Mouse (Mus musculus) MEL (cell line): ENCODE data around the gene Pcyt1b. TPM values are rescaled to one million over a fixed set of nuclear protein-coding genes. Genes with fewer than 3 reads are reported as not detected.

ENCODE experiments used
- DNase-seq: peaks from one replicate; pipeline ENCODE4 v3.0.0; 2011; ENCODE audit warnings: low read depth, low spot score
- H3K27ac ChIP-seq: 2 replicates; pipeline ENCODE4 v1.5.1; 2012; ENCODE audit warnings: low read depth, mild to moderate bottlenecking, control low read depth, low read length, moderate library complexity; ENCODE audit not compliant: control insufficient read depth
- H3K27me3 ChIP-seq, 2 experiments: fragments of 150-350 bp in 1 of 2; sonication (generic) in 1 of 2; 2 replicates each; pipeline ENCODE4 v1.6.1; 2012; ENCODE audit warnings: low read length in 2 of 2, mild to moderate bottlenecking in 2 of 2, improper control_type of control experiment in 1 of 2, moderate library complexity in 1 of 2; ENCODE audit not compliant: insufficient read depth in 2 of 2, control insufficient read depth in 1 of 2
- H3K36me3 ChIP-seq, 2 experiments: 2 replicates each; pipeline ENCODE4 v1.6.1; 2012 to 2014; ENCODE audit warnings: low read length in 2 of 2, improper control_type of control experiment in 1 of 2, inconsistent platforms in 1 of 2, mild to moderate bottlenecking in 1 of 2; ENCODE audit not compliant: insufficient read depth in 2 of 2, control insufficient read depth in 1 of 2
- H3K4me1 ChIP-seq, 2 experiments: fragments of 150-350 bp in 1 of 2; sonication (generic) in 1 of 2; 2 replicates each; pipeline ENCODE4 v1.6.1; 2012; ENCODE audit warnings: low read length in 2 of 2, improper control_type of control experiment in 1 of 2, mild to moderate bottlenecking in 1 of 2; ENCODE audit not compliant: insufficient read depth in 2 of 2, control insufficient read depth in 1 of 2
- H3K4me3 ChIP-seq, 2 experiments: fragments of 150-350 bp in 1 of 2; sonication (generic) in 1 of 2; 2 replicates each; pipeline ENCODE4 v1.5.1; 2012; ENCODE audit warnings: low read depth in 2 of 2, low read length in 2 of 2, mild to moderate bottlenecking in 2 of 2, moderate library complexity in 2 of 2, control low read depth in 1 of 2, improper control_type of control experiment in 1 of 2; ENCODE audit not compliant: control insufficient read depth in 1 of 2, insufficient read depth in 1 of 2
- H3K79me2 ChIP-seq: 2 replicates; pipeline ENCODE4 v1.6.1; 2012; ENCODE audit warnings: mild to moderate bottlenecking, low read length, moderate library complexity; ENCODE audit not compliant: control insufficient read depth, poor library complexity, insufficient read depth
- H3K9ac ChIP-seq: 2 replicates; pipeline ENCODE4 v1.6.1; 2012; ENCODE audit warnings: low read depth, mild to moderate bottlenecking, control low read depth, low read length, moderate library complexity; ENCODE audit not compliant: control insufficient read depth, poor library complexity, severe bottlenecking
- H3K9me3 ChIP-seq: fragments of 150-350 bp; sonication (generic); replicated peaks from 2 replicates; pipeline ENCODE4 v1.6.1; 2012; ENCODE audit warnings: mild to moderate bottlenecking, low read length, improper control_type of control experiment, moderate library complexity; ENCODE audit not compliant: insufficient read depth
- CHD1 ChIP-seq: IDR thresholded peaks from 2 replicates; pipeline ENCODE4 v1.6.1; 2012; ENCODE audit warnings: low read depth, mild to moderate bottlenecking, inconsistent platforms, low read length, improper control_type of control experiment
- CTCF ChIP-seq, 3 experiments: IDR thresholded peaks in 2 of 3; conservative IDR thresholded peaks in 1 of 3; 2 replicates each; pipeline ENCODE4 v1.5.1; 2011 to 2012; ENCODE audit warnings: low read length in 3 of 3, low read depth in 2 of 3, mild to moderate bottlenecking in 2 of 3, improper control_type of control experiment in 1 of 3, inconsistent platforms in 1 of 3, mixed read lengths in 1 of 3, moderate library complexity in 1 of 3; ENCODE audit not compliant: control insufficient read depth in 1 of 3, insufficient read depth in 1 of 3, poor library complexity in 1 of 3, severe bottlenecking in 1 of 3
- E2F4 ChIP-seq: IDR thresholded peaks from 2 replicates; pipeline ENCODE4 v1.6.1; 2011; ENCODE audit warnings: low read depth, low read length, improper control_type of control experiment, borderline replicate concordance
- ELF1 ChIP-seq: IDR thresholded peaks from 2 replicates; pipeline ENCODE4 v1.6.1; 2014; ENCODE audit warnings: low read depth, mild to moderate bottlenecking, inconsistent platforms, low read length, improper control_type of control experiment, moderate library complexity
- EP300 ChIP-seq, 2 experiments: IDR thresholded peaks; 2 replicates each; pipeline ENCODE4 v1.6.1; 2011; ENCODE audit warnings: improper control_type of control experiment in 2 of 2, low read length in 2 of 2, low read depth in 1 of 2, mild to moderate bottlenecking in 1 of 2
- ETS1 ChIP-seq: IDR thresholded peaks from 2 replicates; pipeline ENCODE4 v1.6.1; 2012; ENCODE audit warnings: low read depth, mild to moderate bottlenecking, inconsistent platforms, low read length, improper control_type of control experiment, moderate library complexity
- GATA1 ChIP-seq: IDR thresholded peaks from 2 replicates; pipeline ENCODE4 v1.6.1; 2011; ENCODE audit warnings: low read depth, low read length, improper control_type of control experiment
- HCFC1 ChIP-seq: IDR thresholded peaks from 2 replicates; pipeline ENCODE4 v1.6.1; 2012; ENCODE audit warnings: low read depth, mild to moderate bottlenecking, inconsistent platforms, low read length, improper control_type of control experiment, moderate library complexity
- JUND ChIP-seq: IDR thresholded peaks from 2 replicates; pipeline ENCODE4 v1.6.1; 2011; ENCODE audit warnings: low read depth, mild to moderate bottlenecking, improper control_type of control experiment, low read length
- KAT2A ChIP-seq: conservative IDR thresholded peaks from 2 replicates; pipeline ENCODE4 v1.6.1; 2012; ENCODE audit warnings: low read depth, low read length, improper control_type of control experiment, inconsistent platforms
- MAFK ChIP-seq: IDR thresholded peaks from 2 replicates; pipeline ENCODE4 v1.6.1; 2011; ENCODE audit warnings: low read depth, mild to moderate bottlenecking, low read length, improper control_type of control experiment, borderline replicate concordance
- MYC ChIP-seq: IDR thresholded peaks from 2 replicates; pipeline ENCODE4 v1.6.1; 2011; ENCODE audit warnings: low read depth, mild to moderate bottlenecking, low read length, improper control_type of control experiment, moderate library complexity
- NRF1 ChIP-seq: IDR thresholded peaks from 2 replicates; pipeline ENCODE4 v1.6.1; 2014; ENCODE audit warnings: low read depth, mild to moderate bottlenecking, inconsistent platforms, low read length, improper control_type of control experiment, moderate library complexity; ENCODE audit not compliant: poor library complexity, insufficient read depth, severe bottlenecking
- POLR2AphosphoS2 ChIP-seq: IDR thresholded peaks from 2 replicates; pipeline ENCODE4 v1.6.1; 2011; ENCODE audit warnings: low read length, improper control_type of control experiment
- RCOR1 ChIP-seq: IDR thresholded peaks from 2 replicates; pipeline ENCODE4 v1.6.1; 2012; ENCODE audit warnings: low read depth, mild to moderate bottlenecking, inconsistent platforms, low read length, improper control_type of control experiment
- TAL1 ChIP-seq: IDR thresholded peaks from 2 replicates; pipeline ENCODE4 v1.6.1; 2012; ENCODE audit warnings: mild to moderate bottlenecking, inconsistent platforms, low read length, moderate library complexity, mixed read lengths
- UBTF ChIP-seq: IDR thresholded peaks from 2 replicates; pipeline ENCODE4 v1.6.1; 2012; ENCODE audit warnings: low read depth, mild to moderate bottlenecking, inconsistent platforms, low read length, improper control_type of control experiment, moderate library complexity, borderline replicate concordance; ENCODE audit not compliant: insufficient read depth
- ZC3H11A ChIP-seq: IDR thresholded peaks from 2 replicates; pipeline ENCODE4 v1.6.1; 2012; ENCODE audit warnings: low read depth, mild to moderate bottlenecking, inconsistent platforms, low read length, improper control_type of control experiment
- polyA plus RNA-seq, 2 experiments: library from polyadenylated mRNA; stranded (reverse) in 1 of 2; unstranded in 1 of 2; fragments of >175 nt in 1 of 2; fragments of >200 nt in 1 of 2; gene quantifications; 2 replicates each; pipeline versions ENCODE4 v1.2.1 to v1.2.4; 2012; ENCODE audit warnings: low replicate concordance in 2 of 2, low read depth in 1 of 2; ENCODE audit not compliant: insufficient read length in 2 of 2, insufficient read depth in 1 of 2, missing spikeins in 1 of 2
- total RNA-seq: library from RNA; depleted of rRNA; stranded (reverse); fragments of 300-350 nt; gene quantifications from 2 replicates; pipeline ENCODE4 v1.2.3, GENCODE M21; 2012

The Pcyt1b gene
- total and polyA plus RNA-seq, 3 experiments: 1.2 to 10.4 TPM; not detected in 1

GRCm38 (mm10) chrX:93631657-93632449 lies 22.8 kb upstream of the Pcyt1b start, which contains the start of gene Pola1 (continued):
- TF ChIP-seq RCOR1 (no peak), HCFC1 (peak; percentile 78), KAT2A (peak; percentile 20)

- peak; percentile 37 for DNase-seq
- no peak for TF ChIP-seq NRF1
- no peak for TF ChIP-seq MAFK
- no peak for TF ChIP-seq CHD1
- no peak for TF ChIP-seq ELF1
- TF ChIP-seq JUND: no peak
- no peak for TF ChIP-seq CTCF (IDR thresholded peaks at IDR 0.05 in 2 of 3, conservative IDR thresholded peaks at IDR 0.05 in 1 of 3; ENCODE audit: control insufficient read depth in 1 of 3, insufficient read depth in 1 of 3, low read depth in 2 of 3, low read length in 3 of 3, poor library complexity in 1 of 3, severe bottlenecking in 1 of 3)
- no peak for TF ChIP-seq UBTF
- no peak for TF ChIP-seq RCOR1
- no peak for TF ChIP-seq ETS1
- no peak for TF ChIP-seq POLR2AphosphoS2
- no peak for TF ChIP-seq GATA1
- no peak for TF ChIP-seq ZC3H11A
- H3K4me1 ChIP-seq: peaks cover 0 to 7% of the 10 kb centered on the region in 2 experiments; a peak in 2 of 4 replicates
- no peak overlapping the region for H3K27ac ChIP-seq
- H3K36me3 ChIP-seq: peaks cover 0 to 12% of the 10 kb centered on the region in 2 experiments; a peak in 2 of 4 replicates
- H3K9me3 ChIP-seq: no peaks in the 10 kb centered on the region
- H3K27me3 ChIP-seq: no peaks in the 10 kb centered on the region
- peaks cover 19% of the 10 kb centered on the region for H3K79me2 ChIP-seq
- no peak overlapping the region for H3K4me3 ChIP-seq
- no peak overlapping the region for H3K9ac ChIP-seq
Measured at GRCm38 (mm10) chrX:93634861-93635375, 19.7 kb upstream of the Pcyt1b start.

- Histone ChIP-seq H3K4me1 (peaks cover 3% of the 10 kb centered on the region in 2 experiments; a peak in 1 of 4 replicates), H3K79me2 (no peaks in the 10 kb centered on the region), H3K36me3 (peaks cover 0 to 15% of the 10 kb centered on the region in 2 experiments; a peak in 2 of 4 replicates), H3K9me3 (no peaks in the 10 kb centered on the region), H3K9ac (no peak overlapping the region), H3K4me3 (no peak overlapping the region), H3K27ac (peak overlapping the region; percentile 19; the same call in 1 of the 2 replicates), H3K27me3 (no peaks in the 10 kb centered on the region)
- TF ChIP-seq TAL1: no peak
- TF ChIP-seq MAFK: peak; percentile 91
- TF ChIP-seq E2F4: no peak
- TF ChIP-seq EP300 (IDR thresholded peaks at IDR 0.05; ENCODE audit: low read depth in 1 of 2, low read length in 2 of 2): 0 out of 4 replicates have a peak, but pooled peaks of 1 of the 2 experiments have one; percentile 18
- 0 out of 2 replicates have a peak, but pooled peaks have one; percentile 11 for TF ChIP-seq MYC
- DNase-seq: peak; percentile 22
Measured at GRCm38 (mm10) chrX:93643600-93643999, 11.1 kb upstream of the Pcyt1b start.
